Mouse (Mus musculus) liver, embryonic 11.5 days (tissue): ENCODE data around the gene Agap1. TPM values are rescaled to one million over a fixed set of nuclear protein-coding genes. Genes with fewer than 3 reads are reported as not detected.

Experiments
- ATAC-seq: fragments of 200-750 bp; cut with Nextera tagmentation; replicated peaks from 2 replicates; pipeline ENCODE4 v1.8.0; 2017; ENCODE audit warnings: moderate number of reproducible peaks, mild to moderate bottlenecking, moderate TSS enrichment, moderate library complexity; ENCODE audit not compliant: low FRiP score
- DNase-seq: peaks from one replicate; pipeline ENCODE4 v3.0.0-alpha.2; 2017; ENCODE audit warnings: low spot score
- H3K27ac ChIP-seq: fragments of 300-500 bp; sonication (generic); 2 replicates; pipeline ENCODE4 v1.5.1; 2014; ENCODE audit warnings: mild to moderate bottlenecking, low read depth, low read length, control low read depth
- H3K27me3 ChIP-seq: fragments of 300-500 bp; sonication (generic); replicated peaks from 2 replicates; pipeline ENCODE4 v1.6.1; 2014; ENCODE audit warnings: low read length, mixed read lengths; ENCODE audit not compliant: control insufficient read depth, insufficient read depth
- H3K36me3 ChIP-seq: fragments of 300-500 bp; sonication (generic); 2 replicates; pipeline ENCODE4 v1.6.1; 2014; ENCODE audit warnings: mild to moderate bottlenecking, low read length, moderate library complexity, mixed read lengths; ENCODE audit not compliant: control insufficient read depth, insufficient read depth
- H3K4me1 ChIP-seq: fragments of 300-500 bp; sonication (generic); replicated peaks from 2 replicates; pipeline ENCODE4 v1.6.1; 2014; ENCODE audit warnings: low read length, mixed read lengths; ENCODE audit not compliant: control insufficient read depth, insufficient read depth
- H3K4me2 ChIP-seq: fragments of 300-500 bp; sonication (generic); 2 replicates; pipeline ENCODE4 v1.6.1; 2014; ENCODE audit warnings: mild to moderate bottlenecking, control low read depth, moderate library complexity
- H3K4me3 ChIP-seq: fragments of 300-500 bp; sonication (generic); 2 replicates; pipeline ENCODE4 v1.5.1; 2014; ENCODE audit warnings: low read depth, low read length, control low read depth
- H3K9ac ChIP-seq: fragments of 300-500 bp; sonication (generic); 2 replicates; pipeline ENCODE4 v1.6.1; 2014; ENCODE audit warnings: low read depth, low read length, control low read depth
- H3K9me3 ChIP-seq: fragments of 300-500 bp; sonication (generic); 2 replicates; pipeline ENCODE4 v1.6.1; 2016; ENCODE audit warnings: low read length, inconsistent platforms, mixed read lengths; ENCODE audit not compliant: control insufficient read depth
- WGBS: fragments of 180-500 bp; shearing (Covaris S2); extraction: QIAGEN DNeasy Blood & Tissue Kit; methylation state at CpG from one replicate; pipeline ENCODE4 v1.1.7; 2014; 5-methylcytosine and 5-hydroxymethylcytosine counted together
- polyA plus RNA-seq: library from polyadenylated mRNA; unstranded; fragments of >200 nt; fragmentation: Nextera tagmentation; extraction: Ambion mirVana; gene quantifications from 2 replicates; pipeline ENCODE4 v1.2.1, GENCODE M21; 2014

Agap1 gene
- polyA plus RNA-seq, 1 experiment from 2014 or later = 4.6 TPM

GRCm38 (mm10) chr1:89899036-89899435 lies 444.4 kb downstream of the Agap1 start:
- 0 out of 2 replicates have a peak overlapping the region, but pooled peaks have one; percentile 17 for H3K27ac ChIP-seq
- peak; percentile 66 for ATAC-seq
- 46% methylated on average over 2 of the region's 2 CpGs for WGBS

GRCm38 (mm10) chr1:89899761-89900445 lies 445.3 kb downstream of the Agap1 start:
- peaks cover 4% of the 10 kb centered on the region; the same call in 1 of the 2 replicates for H3K4me1 ChIP-seq
- no peak for DNase-seq
- H3K27ac ChIP-seq = no peak overlapping the region
- no peaks in the 10 kb centered on the region for H3K9me3 ChIP-seq
- H3K4me3 ChIP-seq = no peak overlapping the region
- H3K9ac ChIP-seq = no peak overlapping the region
- H3K27me3 ChIP-seq = no peaks in the 10 kb centered on the region
- 0 out of 2 replicates have a peak, but pooled peaks have one; percentile 42 for ATAC-seq
- no peak overlapping the region for H3K4me2 ChIP-seq
- H3K36me3 ChIP-seq = no peaks in the 10 kb centered on the region
- 58% methylated on average over 11 of the region's 11 CpGs for WGBS

More at GRCm38 (mm10) chr1:89899036-89899435, 444.4 kb downstream of the Agap1 start:
- Histone ChIP-seq H3K36me3 (no peaks in the 10 kb centered on the region), H3K9ac (no peak overlapping the region), H3K27me3 (no peaks in the 10 kb centered on the region), H3K4me3 (no peak overlapping the region), H3K4me1 (peaks cover 4% of the 10 kb centered on the region; the same call in 1 of the 2 replicates), H3K4me2 (no peak overlapping the region), H3K9me3 (no peaks in the 10 kb centered on the region)
- no peak for DNase-seq

GRCm38 (mm10) chr1:89901381-89901780 lies 446.8 kb downstream of the Agap1 start:
- no peak overlapping the region for H3K9ac ChIP-seq
- 0 out of 2 replicates have a peak overlapping the region, but pooled peaks have one; percentile 9 for H3K27ac ChIP-seq
- DNase-seq = no peak
- H3K4me2 ChIP-seq = no peak overlapping the region
- no peaks in the 10 kb centered on the region for H3K27me3 ChIP-seq
- ATAC-seq = peak; percentile 46; the same call in 1 of the 2 replicates
- no peaks in the 10 kb centered on the region for H3K9me3 ChIP-seq
- WGBS = 57% methylated on average over 4 of the region's 4 CpGs
- H3K36me3 ChIP-seq = no peaks in the 10 kb centered on the region
- H3K4me1 ChIP-seq = peaks cover 4% of the 10 kb centered on the region; the same call in 1 of the 2 replicates
- no peak overlapping the region for H3K4me3 ChIP-seq

- H3K4me2 ChIP-seq = no peak overlapping the region
- H3K4me3 ChIP-seq = no peak overlapping the region
- ATAC-seq (no peak), DNase-seq (no peak)
- H3K4me1 ChIP-seq = peaks cover 4% of the 10 kb centered on the region; the same call in 1 of the 2 replicates
- no peak overlapping the region for H3K9ac ChIP-seq
- H3K27me3 ChIP-seq = no peaks in the 10 kb centered on the region
- H3K27ac ChIP-seq = no peak overlapping the region
- H3K36me3 ChIP-seq = no peaks in the 10 kb centered on the region
- no peaks in the 10 kb centered on the region for H3K9me3 ChIP-seq
- 61% methylated on average over 2 of the region's 2 CpGs for WGBS
Measured at GRCm38 (mm10) chr1:89902236-89902635, 447.6 kb downstream of the Agap1 start.

GRCm38 (mm10) chr1:89902641-89903040 lies 448.0 kb downstream of the Agap1 start:
- Histone ChIP-seq H3K4me2 (no peak overlapping the region), H3K27me3 (no peaks in the 10 kb centered on the region), H3K9me3 (no peaks in the 10 kb centered on the region), H3K4me3 (no peak overlapping the region), H3K9ac (no peak overlapping the region), H3K27ac (no peak overlapping the region), H3K4me1 (peaks cover 4% of the 10 kb centered on the region; the same call in 1 of the 2 replicates), H3K36me3 (no peaks in the 10 kb centered on the region)
- ATAC-seq (no peak), DNase-seq (no peak)
- WGBS = 77% methylated on average over 1 of the region's 1 CpGs

GRCm38 (mm10) chr1:89909796-89910195 lies 455.2 kb downstream of the Agap1 start:
- WGBS = 83% methylated on average over 8 of the region's 8 CpGs
- no peak overlapping the region for H3K9ac ChIP-seq
- DNase-seq (no peak), ATAC-seq (no peak)
- H3K4me2 ChIP-seq = no peak overlapping the region
- H3K4me3 ChIP-seq = no peak overlapping the region
- no peaks in the 10 kb centered on the region for H3K4me1 ChIP-seq
- no peaks in the 10 kb centered on the region for H3K27me3 ChIP-seq
- no peak overlapping the region for H3K27ac ChIP-seq
- H3K9me3 ChIP-seq = no peaks in the 10 kb centered on the region
- H3K36me3 ChIP-seq = no peaks in the 10 kb centered on the region

- Histone ChIP-seq H3K27me3 (no peaks in the 10 kb centered on the region; the same call in 1 of the 2 replicates), H3K4me3 (no peak overlapping the region), H3K36me3 (no peaks in the 10 kb centered on the region), H3K9ac (no peak overlapping the region), H3K4me1 (no peaks in the 10 kb centered on the region), H3K27ac (no peak overlapping the region), H3K9me3 (no peaks in the 10 kb centered on the region), H3K4me2 (no peak overlapping the region)
- WGBS = 38% methylated on average over 5 of the region's 5 CpGs
- ATAC-seq (no peak), DNase-seq (no peak)
Measured at GRCm38 (mm10) chr1:89912392-89912791, 457.8 kb downstream of the Agap1 start.

- ATAC-seq = no peak
- no peaks in the 10 kb centered on the region for H3K4me1 ChIP-seq
- H3K9ac ChIP-seq = no peak overlapping the region
- DNase-seq = no peak
- H3K4me2 ChIP-seq = no peak overlapping the region
- no peaks in the 10 kb centered on the region for H3K36me3 ChIP-seq
- no peak overlapping the region for H3K27ac ChIP-seq
- WGBS = 69% methylated on average over 4 of the region's 4 CpGs
- peaks cover 7% of the 10 kb centered on the region for H3K27me3 ChIP-seq
- H3K9me3 ChIP-seq = no peaks in the 10 kb centered on the region
- H3K4me3 ChIP-seq = no peak overlapping the region
Measured at GRCm38 (mm10) chr1:89913611-89914010, 459.0 kb downstream of the Agap1 start.

- Histone ChIP-seq H3K4me2 (no peak overlapping the region), H3K27ac (no peak overlapping the region), H3K4me1 (no peaks in the 10 kb centered on the region; the same call in 1 of the 2 replicates), H3K9ac (no peak overlapping the region), H3K4me3 (no peak overlapping the region), H3K27me3 (peaks cover 48% of the 10 kb centered on the region), H3K9me3 (no peaks in the 10 kb centered on the region), H3K36me3 (no peaks in the 10 kb centered on the region)
- ATAC-seq (no peak), DNase-seq (no peak)
- 24% methylated on average over 18 of the region's 18 CpGs for WGBS
Measured at GRCm38 (mm10) chr1:89918111-89918510, 463.5 kb downstream of the Agap1 start.
